Mouse (Mus musculus): ENCODE measurements around the gene Hcn2. TPM values are rescaled to one million over a fixed set of nuclear protein-coding genes. Genes with fewer than 3 reads are reported as not detected.
A peak's percentile ranks its signal among the peaks of the same experiment; 100 is the strongest.

Gene Hcn2
- polyA plus RNA-seq (2016; fragmentation: Nextera tagmentation; extraction: Ambion mirVana), result 0.04 TPM in 1 of 2 replicates, not detected in the other

DNA sequence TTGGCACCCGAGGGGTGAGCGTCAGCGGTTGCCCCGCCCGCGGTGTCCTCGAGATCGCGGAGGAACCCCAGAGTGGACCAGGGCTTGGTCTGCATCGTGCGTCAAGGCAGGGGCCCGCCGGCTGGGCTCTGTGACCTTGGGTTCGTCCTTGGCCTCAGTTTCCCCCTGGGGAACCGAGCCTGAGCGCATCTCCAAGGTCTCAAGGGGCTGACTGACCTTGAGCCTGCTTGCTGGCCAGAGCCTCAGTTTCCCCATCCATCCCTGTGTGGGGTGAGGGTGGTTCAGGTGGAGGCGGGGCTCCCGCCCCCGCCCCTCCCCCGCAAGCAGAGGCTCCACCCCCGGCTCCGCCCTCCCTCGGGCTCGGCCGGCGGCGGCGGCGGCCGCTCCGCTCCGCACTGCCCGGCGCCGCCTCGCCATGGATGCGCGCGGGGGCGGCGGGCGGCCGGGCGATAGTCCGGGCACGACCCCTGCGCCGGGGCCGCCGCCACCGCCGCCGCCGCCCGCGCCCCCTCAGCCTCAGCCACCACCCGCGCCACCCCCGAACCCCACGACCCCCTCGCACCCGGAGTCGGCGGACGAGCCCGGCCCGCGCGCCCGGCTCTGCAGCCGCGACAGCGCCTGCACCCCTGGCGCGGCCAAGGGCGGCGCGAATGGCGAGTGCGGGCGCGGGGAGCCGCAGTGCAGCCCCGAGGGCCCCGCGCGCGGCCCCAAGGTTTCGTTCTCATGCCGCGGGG lies at the start of gene Hcn2:
Hcn2 (plus strand) TSS at position 381 of the 734 bp plus-strand sequence.
- Histone ChIP-seq H3K27me3 (replicated peaks; ENCODE audit: low read depth, poor library complexity, severe bottlenecking) (peaks cover 71% of the 10 kb centered on the region), H3K27ac (replicated peaks) (no peak within 1 kb of the TSS)

DNA sequence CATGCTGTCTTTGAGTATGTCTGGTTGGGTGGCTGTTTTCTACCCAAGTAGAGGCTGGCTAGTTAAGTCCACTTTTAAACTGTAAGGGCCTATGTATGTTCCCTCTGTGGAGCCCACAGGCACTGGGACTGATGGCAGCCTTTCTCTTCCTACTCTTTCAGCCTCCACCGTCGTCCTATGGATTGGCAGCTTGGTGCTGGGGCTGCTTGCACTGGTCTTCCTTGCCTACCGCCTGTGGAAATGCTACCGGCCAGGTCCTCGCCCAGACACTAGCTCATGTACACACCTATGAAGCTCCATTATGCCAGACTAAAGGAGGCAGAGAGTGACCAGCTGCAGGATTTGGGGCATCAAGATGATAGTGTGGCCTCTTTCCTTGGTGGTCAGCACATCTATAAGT lies 48.4 kb upstream of the Hcn2 start:
- Histone ChIP-seq H3K27ac (replicated peaks) (no peak overlapping the region), H3K36me3 (replicated peaks) (peaks cover 12% of the 10 kb centered on the region), H3K9me3 (no peaks in the 10 kb centered on the region), H3K4me3 (no peak overlapping the region), H3K27me3 (replicated peaks; ENCODE audit: low read depth, poor library complexity, severe bottlenecking) (no peaks in the 10 kb centered on the region; the same call in 1 of the 2 replicates), H3K4me1 (peaks cover 32% of the 10 kb centered on the region)
- WGBS, result 79% methylated on average over 5 of the region's 5 CpGs
- DNase-seq (ENCODE audit: low spot score), result no peak

More for the DNA sequence above, at the start of gene Hcn2:
- peaks cover 20% of the 10 kb centered on the region for H3K4me1 ChIP-seq
- no peaks in the 10 kb centered on the region for H3K9me3 ChIP-seq
- peak within 1 kb of the TSS; percentile 66 for H3K4me3 ChIP-seq
- H3K36me3 ChIP-seq (replicated peaks), result peaks cover 15% of the 10 kb centered on the region
- DNase-seq (ENCODE audit: low spot score), result peak; percentile 44
- 3% methylated on average over 90 of the region's 91 CpGs for WGBS

DNA sequence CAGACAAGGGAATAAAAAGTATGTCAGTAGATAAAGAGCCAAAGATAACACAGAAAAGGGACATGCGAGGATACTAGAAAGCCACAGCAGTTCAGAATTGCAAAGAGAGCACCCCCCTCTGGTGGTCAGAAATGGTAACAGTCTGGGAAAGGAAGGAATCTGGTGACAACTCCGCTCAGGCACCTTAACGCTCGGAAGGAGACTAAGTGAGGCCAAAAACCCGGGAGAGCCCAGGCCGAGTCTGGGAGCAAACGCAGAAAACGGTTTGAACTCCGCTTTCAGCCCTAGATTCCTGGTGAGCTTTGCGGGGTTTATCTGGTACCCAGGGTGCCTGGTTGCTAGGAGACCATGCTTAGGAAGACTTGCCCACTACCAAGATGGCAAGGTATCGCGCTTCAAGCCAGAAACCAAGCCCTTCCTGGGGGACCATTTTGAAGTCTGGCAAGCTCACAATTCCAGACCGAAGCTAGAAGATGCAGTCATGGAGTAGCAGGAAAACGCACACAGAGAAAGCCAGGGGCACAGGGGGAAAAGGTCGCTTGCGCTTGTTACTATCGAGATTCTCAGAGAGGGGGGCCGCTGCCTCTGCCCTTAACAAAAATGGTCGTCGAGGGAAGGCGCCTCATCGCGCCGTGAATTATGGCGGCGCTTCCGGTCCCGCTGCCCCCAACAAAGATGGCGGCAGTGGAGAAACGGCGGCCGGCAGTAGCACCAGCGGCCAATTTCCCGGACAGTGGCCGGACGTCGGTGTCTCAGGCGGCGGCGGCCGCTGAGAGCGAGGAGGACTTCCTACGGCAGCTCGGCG lies 47.5 kb upstream of the Hcn2 start, which contains the start of gene Tpgs1:
Tpgs1 (plus strand) TSS at position 599 of the 805 bp plus-strand sequence.
- whole genome bisulfite sequencing, result 0% methylated on average over 45 of the region's 45 CpGs
- no peaks in the 10 kb centered on the region; the same call in 1 of the 2 replicates for H3K27me3 ChIP-seq (replicated peaks; ENCODE audit: low read depth, poor library complexity, severe bottlenecking)
- peaks cover 26% of the 10 kb centered on the region for H3K4me1 ChIP-seq
- peak; percentile 91 for DNase-seq (ENCODE audit: low spot score)
- peaks cover 21% of the 10 kb centered on the region for H3K36me3 ChIP-seq (replicated peaks)
- no peaks in the 10 kb centered on the region for H3K9me3 ChIP-seq
- H3K27ac ChIP-seq (replicated peaks), result peak within 1 kb of the TSS; percentile 96
- peak within 1 kb of the TSS; percentile 94 for H3K4me3 ChIP-seq

DNA sequence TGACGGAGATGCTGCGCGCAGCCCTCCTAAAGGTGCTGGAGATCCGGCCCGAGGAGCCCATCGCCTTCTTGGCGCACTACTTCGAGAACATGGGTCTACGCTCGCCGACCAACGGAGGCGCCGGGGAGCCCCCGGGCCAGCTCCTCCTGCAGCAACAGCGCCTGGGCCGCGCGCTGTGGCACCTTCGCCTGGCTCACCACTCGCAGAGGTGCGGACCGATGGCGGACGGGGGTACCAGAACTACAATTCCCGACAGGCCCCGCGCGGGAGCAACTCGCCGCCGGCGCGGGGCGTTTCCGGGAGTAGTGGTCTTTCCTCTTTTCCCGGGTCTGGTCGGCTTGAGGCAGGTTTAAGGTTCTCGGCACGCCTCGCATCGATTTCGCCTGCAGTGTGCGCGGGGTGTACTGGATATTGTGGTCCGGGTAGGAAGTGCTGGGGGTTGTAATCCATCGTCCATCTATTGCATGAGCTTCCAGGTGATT lies 46.8 kb upstream of the Hcn2 start:
- peak; percentile 91 for DNase-seq (ENCODE audit: low spot score)
- Histone ChIP-seq H3K4me3 (peak overlapping the region; percentile 94), H3K4me1 (peaks cover 21% of the 10 kb centered on the region), H3K36me3 (replicated peaks) (peaks cover 23% of the 10 kb centered on the region), H3K27ac (replicated peaks) (peak overlapping the region; percentile 96), H3K27me3 (replicated peaks; ENCODE audit: low read depth, poor library complexity, severe bottlenecking) (no peaks in the 10 kb centered on the region; the same call in 1 of the 2 replicates), H3K9me3 (no peaks in the 10 kb centered on the region)
- WGBS, result under 1% methylated on average over 47 of the region's 47 CpGs

DNA sequence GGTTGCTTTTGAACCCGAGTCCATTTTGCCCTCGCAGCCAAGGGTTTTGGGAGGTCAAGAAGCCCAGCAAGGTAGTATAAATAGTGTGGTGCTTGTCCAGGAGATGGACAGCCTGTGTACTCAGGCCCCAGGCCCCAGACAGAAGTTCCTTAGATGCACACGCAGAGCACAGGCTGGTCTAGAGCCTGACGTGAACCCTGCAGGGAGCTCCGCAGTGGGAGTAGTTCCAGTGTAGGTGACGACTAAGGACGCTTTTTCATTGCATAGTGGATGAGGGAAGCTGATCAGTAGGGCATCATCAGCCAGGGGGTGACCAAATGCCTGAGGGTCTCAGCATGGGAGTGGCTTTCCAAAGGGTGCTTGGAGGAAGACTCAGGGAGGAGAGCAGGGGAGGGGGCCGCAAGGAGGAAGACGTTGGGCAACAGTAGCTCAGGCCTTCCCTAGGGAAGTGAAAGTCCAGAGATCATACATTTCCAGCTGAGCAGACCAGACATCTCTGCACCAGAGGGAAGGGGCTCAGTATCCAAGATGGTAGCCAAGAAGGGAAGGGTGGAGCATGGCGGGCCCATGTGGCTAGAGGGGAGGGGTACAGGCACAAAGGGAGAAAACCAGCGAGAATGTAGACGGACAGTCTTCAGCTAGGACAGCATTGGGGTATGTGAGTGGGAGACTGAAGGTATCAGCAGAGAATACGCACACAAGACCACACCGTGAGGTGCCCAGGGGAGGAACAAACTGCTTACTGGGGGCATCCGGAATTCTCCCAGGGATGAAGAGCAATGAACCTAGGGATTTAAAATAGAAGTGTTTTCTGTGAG lies 46.2 kb upstream of the Hcn2 start:
- Histone ChIP-seq H3K27ac (replicated peaks) (peak overlapping the region; percentile 96), H3K4me3 (peak overlapping the region; percentile 94), H3K27me3 (replicated peaks; ENCODE audit: low read depth, poor library complexity, severe bottlenecking) (no peaks in the 10 kb centered on the region; the same call in 1 of the 2 replicates), H3K9me3 (no peaks in the 10 kb centered on the region), H3K36me3 (replicated peaks) (peaks cover 25% of the 10 kb centered on the region), H3K4me1 (peaks cover 22% of the 10 kb centered on the region)
- WGBS, result 34% methylated on average over 15 of the region's 15 CpGs
- DNase-seq (ENCODE audit: low spot score), result no peak

DNA sequence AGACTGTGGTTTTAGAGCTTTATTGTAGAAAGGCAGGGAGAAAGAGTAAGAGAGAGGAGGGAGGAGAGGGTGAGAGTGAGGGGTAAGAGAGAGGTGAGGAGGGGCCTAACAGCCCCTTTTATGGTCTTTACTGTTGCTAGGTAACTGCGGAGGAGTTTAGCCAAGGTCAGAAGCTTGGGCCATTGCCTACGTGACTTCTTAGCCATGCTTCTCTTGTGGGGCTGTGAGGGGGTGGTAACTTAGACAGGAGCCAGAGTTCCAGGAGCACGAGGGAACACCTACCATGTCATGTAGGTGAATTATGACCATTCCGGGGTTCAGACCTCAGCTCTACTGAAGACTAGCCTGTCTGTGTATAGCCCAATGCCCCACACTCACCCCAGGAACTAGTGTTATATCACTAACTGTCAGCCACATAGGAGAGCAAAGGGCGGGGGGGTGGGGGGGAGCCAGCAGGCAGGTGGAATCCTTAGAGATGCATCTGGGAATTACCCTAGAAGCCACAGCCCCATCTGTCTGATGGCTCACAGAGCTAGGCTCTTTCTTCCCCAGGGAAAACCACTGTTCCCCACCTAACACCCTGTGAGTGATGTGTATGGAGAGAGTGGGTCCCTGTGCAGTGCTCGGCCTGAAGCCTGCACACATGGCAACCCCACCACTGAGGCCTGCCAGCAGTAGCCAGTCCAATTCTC lies 44.9 kb upstream of the Hcn2 start:
- no peak for DNase-seq (ENCODE audit: low spot score)
- peaks cover 37% of the 10 kb centered on the region for H3K36me3 ChIP-seq (replicated peaks)
- H3K27me3 ChIP-seq (replicated peaks; ENCODE audit: low read depth, poor library complexity, severe bottlenecking), result no peaks in the 10 kb centered on the region
- peaks cover 34% of the 10 kb centered on the region for H3K4me1 ChIP-seq
- WGBS, result 84% methylated on average over 6 of the region's 6 CpGs
- 0 out of 2 replicates have a peak overlapping the region, but pooled peaks have one; percentile 35 for H3K27ac ChIP-seq (replicated peaks)
- peak overlapping the region; percentile 94 for H3K4me3 ChIP-seq
- no peaks in the 10 kb centered on the region for H3K9me3 ChIP-seq

DNA sequence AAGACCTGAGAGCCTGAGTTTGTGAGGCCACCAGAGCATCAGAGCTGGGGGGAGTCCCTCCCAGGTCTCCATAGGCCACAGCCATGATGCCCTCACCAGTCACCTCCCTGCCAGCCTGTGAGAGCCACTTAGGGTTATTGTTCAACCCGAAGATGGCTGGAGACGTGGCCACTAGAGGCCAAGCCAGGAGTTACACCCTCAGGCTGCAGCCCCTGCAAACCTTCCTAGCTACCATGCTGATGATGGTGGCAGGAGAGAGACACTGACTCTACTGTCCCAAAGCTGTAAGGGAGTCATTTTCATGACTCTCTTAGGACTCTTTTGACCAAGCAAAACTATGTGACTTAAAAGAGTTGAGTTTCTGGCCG lies 44.4 kb upstream of the Hcn2 start:
- H3K4me1 ChIP-seq, result peaks cover 34% of the 10 kb centered on the region
- 0 out of 2 replicates have a peak overlapping the region, but pooled peaks have one; percentile 2 for H3K4me3 ChIP-seq
- H3K27me3 ChIP-seq (replicated peaks; ENCODE audit: low read depth, poor library complexity, severe bottlenecking), result no peaks in the 10 kb centered on the region
- DNase-seq (ENCODE audit: low spot score), result no peak
- no peaks in the 10 kb centered on the region for H3K9me3 ChIP-seq
- H3K36me3 ChIP-seq (replicated peaks), result peaks cover 37% of the 10 kb centered on the region
- no peak overlapping the region for H3K27ac ChIP-seq (replicated peaks)
- 69% methylated on average over 3 of the region's 3 CpGs for WGBS

DNA sequence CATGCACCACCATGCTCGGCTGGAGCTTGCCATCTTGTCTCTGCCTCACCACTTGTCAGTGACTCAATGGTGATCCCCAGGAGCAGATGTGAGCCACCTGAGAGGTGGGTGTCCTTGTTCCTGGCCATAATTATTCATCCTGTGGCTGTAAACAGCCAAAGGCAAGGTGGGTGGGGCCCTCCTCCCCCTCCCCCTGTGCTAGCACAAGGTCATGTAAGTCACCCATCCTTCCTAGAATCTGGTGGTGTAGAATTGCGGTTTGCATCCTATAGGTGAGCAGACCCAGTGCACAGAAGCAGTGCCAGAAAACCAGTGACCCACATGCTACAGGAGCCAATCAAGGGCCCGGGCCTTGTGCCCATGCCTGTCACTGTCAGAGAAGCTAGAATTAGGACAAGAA lies 43.4 kb upstream of the Hcn2 start:
- Histone ChIP-seq H3K4me3 (no peak overlapping the region), H3K27me3 (replicated peaks; ENCODE audit: low read depth, poor library complexity, severe bottlenecking) (no peaks in the 10 kb centered on the region), H3K27ac (replicated peaks) (no peak overlapping the region), H3K9me3 (no peaks in the 10 kb centered on the region), H3K36me3 (replicated peaks) (peaks cover 37% of the 10 kb centered on the region), H3K4me1 (peaks cover 34% of the 10 kb centered on the region)
- 89% methylated on average over 3 of the region's 3 CpGs for WGBS
- DNase-seq (ENCODE audit: low spot score), result no peak

DNA sequence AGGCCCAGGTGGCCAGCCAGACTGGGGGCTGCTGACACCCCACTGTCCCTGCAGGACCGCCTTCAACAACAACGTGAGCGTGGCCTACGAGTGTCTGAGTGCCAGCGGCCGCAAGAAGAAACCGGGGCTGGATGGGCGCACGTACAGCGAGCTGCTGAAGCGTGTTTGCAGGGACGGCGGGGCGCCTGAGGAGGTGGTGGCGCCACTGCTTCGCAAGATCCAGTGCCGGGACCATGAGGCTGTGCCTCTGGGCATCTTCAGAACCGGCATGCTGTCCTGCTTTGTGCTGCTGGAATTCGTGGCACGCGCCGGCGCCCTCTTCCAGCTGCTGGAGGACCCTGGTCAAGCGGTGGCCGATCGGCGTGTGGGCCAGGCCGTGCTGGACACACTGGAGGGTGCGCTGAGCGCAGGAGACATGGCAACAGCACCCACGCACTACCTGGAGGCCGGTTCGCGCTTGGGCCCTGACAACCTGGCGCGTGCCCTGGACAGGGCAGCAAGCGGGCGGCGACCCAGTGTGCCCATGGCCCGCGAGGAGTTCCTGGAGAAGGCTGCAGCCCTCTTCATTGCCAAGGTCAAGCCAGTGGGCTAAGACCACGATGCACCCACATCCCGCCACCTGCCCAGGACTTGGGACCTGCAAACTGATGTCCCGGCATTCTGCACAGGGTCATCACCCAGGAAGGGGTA lies 40.9 kb upstream of the Hcn2 start:
- peak; percentile 33 for DNase-seq (ENCODE audit: low spot score)
- Histone ChIP-seq H3K27me3 (replicated peaks; ENCODE audit: low read depth, poor library complexity, severe bottlenecking) (no peaks in the 10 kb centered on the region), H3K27ac (replicated peaks) (peak overlapping the region; percentile 14; the same call in 1 of the 2 replicates), H3K4me3 (no peak overlapping the region), H3K4me1 (peaks cover 29% of the 10 kb centered on the region), H3K9me3 (no peaks in the 10 kb centered on the region), H3K36me3 (replicated peaks) (peaks cover 37% of the 10 kb centered on the region)
- WGBS, result 52% methylated on average over 44 of the region's 44 CpGs

DNA sequence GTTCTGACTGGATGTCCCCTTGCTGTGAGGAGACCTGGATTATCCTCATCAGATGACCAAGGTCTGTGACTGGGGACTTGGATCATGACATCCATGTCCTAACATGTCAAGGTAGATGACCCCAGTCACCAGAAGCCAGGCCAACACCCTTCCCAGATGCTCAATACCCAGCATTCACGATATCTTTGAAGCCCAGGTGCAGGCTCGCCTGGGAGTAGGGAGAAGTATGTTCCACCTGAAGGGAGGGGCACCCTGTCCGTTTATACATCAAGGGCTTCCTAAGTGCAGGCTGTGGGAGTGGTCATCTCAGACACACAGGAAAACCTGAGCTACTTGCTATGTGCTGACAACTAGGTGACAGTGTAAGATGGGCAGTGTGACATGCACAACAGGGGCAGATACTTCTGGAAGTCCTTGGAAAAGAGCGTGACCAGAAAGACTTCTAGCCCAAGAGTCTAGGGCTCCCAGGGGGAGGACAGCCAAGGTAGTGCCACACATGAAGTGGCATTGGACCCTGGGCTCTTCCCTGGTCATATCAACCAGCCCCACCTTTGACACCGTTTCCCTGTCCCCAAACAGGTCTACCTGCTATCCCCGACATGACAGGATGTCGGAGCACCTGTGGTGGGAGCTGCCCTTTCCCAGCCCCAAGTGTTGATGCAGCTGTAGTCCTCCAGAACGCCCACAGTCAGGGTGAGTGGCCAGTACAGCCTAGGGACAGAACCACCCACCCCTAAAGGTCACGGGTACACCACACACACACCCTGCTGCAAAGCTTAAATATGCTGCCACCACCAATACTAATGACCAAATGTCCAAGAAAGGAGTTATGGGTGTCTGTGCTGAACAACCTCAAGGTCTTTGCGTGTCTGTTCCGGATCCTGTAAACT lies 35.6 kb upstream of the Hcn2 start:
- peaks cover 30% of the 10 kb centered on the region for H3K36me3 ChIP-seq (replicated peaks)
- no peaks in the 10 kb centered on the region for H3K9me3 ChIP-seq
- DNase-seq (ENCODE audit: low spot score), result no peak
- 37% methylated on average over 11 of the region's 11 CpGs for WGBS
- H3K27me3 ChIP-seq (replicated peaks; ENCODE audit: low read depth, poor library complexity, severe bottlenecking), result no peaks in the 10 kb centered on the region
- H3K4me3 ChIP-seq, result peak overlapping the region; percentile 67
- peaks cover 32% of the 10 kb centered on the region for H3K4me1 ChIP-seq
- H3K27ac ChIP-seq (replicated peaks), result peak overlapping the region; percentile 82
